Mouse (Mus musculus): Measurements from ENCODE around the gene Mast4.

DNA sequence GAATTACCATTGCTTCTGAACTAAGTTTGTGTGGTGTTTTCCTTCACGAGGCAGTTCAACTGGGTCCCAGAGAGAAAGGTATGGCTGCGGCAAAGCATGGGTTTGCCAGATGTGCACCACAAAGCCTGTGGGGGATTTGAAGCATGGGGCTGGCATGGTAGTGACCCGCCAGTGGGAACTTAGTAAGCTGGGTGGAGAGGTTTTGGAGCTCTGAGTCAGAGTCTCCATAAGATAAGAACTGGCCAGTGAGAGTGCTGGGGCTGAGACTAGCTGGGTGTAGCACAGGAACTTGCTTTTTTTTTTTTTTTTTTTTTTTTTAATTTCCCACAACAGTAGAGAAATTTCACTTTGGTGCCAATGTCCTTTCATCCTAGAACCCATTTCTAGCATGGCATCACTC is 73.9 kb downstream of the Mast4 start:
- TF ChIP-seq RAD21 (IDR thresholded peaks at IDR 0.05; ENCODE audit: low read depth, low read length) (no peak), MAX (IDR thresholded peaks at IDR 0.05; ENCODE audit: low read length) (no peak), USF1 (IDR thresholded peaks at IDR 0.05; ENCODE audit: low read depth, low read length) (no peak), POLR2A (IDR thresholded peaks at IDR 0.05; ENCODE audit: low read depth, low read length) (no peak), ZKSCAN1 (IDR thresholded peaks at IDR 0.05; ENCODE audit: borderline replicate concordance, low read depth, low read length) (no peak)

All from CH12.LX (cell line).